Mouse (Mus musculus): ENCODE measurements at regions not wholly inside any gene's neighbourhood (a gene's known extent, or its start where the extent isn't known, plus 50 kb on each side); places are given as distances from the start of the nearest gene placed in this dataset.

GRCm38 (mm10) chr7:83256236-83256784 is 328.4 kb upstream of the Tmc3 start:
- TF ChIP-seq CTCF (IDR thresholded peaks at IDR 0.05; ENCODE audit: low read depth, low read length) (no peak), POLR2A (IDR thresholded peaks at IDR 0.05; ENCODE audit: borderline replicate concordance, low read depth, low read length) (no peak)

All from bone marrow macrophage, adult 2 months (primary cell).